Mouse (Mus musculus) C2C12 (cell line): ENCODE measurements around the gene Ilf3. TPM values are rescaled to one million over a fixed set of nuclear protein-coding genes. Genes with fewer than 3 reads are reported as not detected.
A peak's percentile ranks its signal among the peaks of the same experiment; 100 is the strongest.

ENCODE experiments used
- H3K27me3 ChIP-seq: one replicate; pipeline ENCODE4 v1.6.1; 2011; ENCODE audit not compliant: control insufficient read depth, insufficient read depth, insufficient read length
- H3K36me3 ChIP-seq: one replicate; pipeline ENCODE4 v1.6.1; 2011; ENCODE audit not compliant: control insufficient read depth, insufficient read depth
- H3K4me3 ChIP-seq: one replicate; pipeline ENCODE4 v1.5.1; 2011; ENCODE audit warnings: mild to moderate bottlenecking, control low read depth; ENCODE audit not compliant: poor library complexity, insufficient read depth, severe bottlenecking
- H3K79me2 ChIP-seq: one replicate; pipeline ENCODE4 v1.6.1; 2011; ENCODE audit not compliant: control insufficient read depth, insufficient read depth
- H3K79me3 ChIP-seq: one replicate; pipeline ENCODE4 v1.6.1; 2011; ENCODE audit warnings: low read depth, control low read depth
- H3ac ChIP-seq: one replicate; pipeline ENCODE3; 2011; ENCODE audit warnings: low read depth; ENCODE audit not compliant: control insufficient read depth, insufficient read length
- CEBPB ChIP-seq: IDR thresholded peaks from one replicate; pipeline ENCODE4 v1.6.1; 2011; ENCODE audit warnings: low read depth, mild to moderate bottlenecking, control low read depth, moderate library complexity
- CTCF ChIP-seq: IDR thresholded peaks from one replicate; pipeline ENCODE4 v1.5.1; 2011; ENCODE audit not compliant: control insufficient read depth, insufficient read depth, insufficient read length
- FOSL1 ChIP-seq: IDR thresholded peaks from one replicate; pipeline ENCODE4 v1.8.0; 2011; ENCODE audit warnings: mild to moderate bottlenecking, low read length; ENCODE audit not compliant: poor library complexity, insufficient read depth, severe bottlenecking
- MAX ChIP-seq: IDR thresholded peaks from one replicate; pipeline ENCODE4 v1.6.1; 2011; ENCODE audit warnings: mild to moderate bottlenecking, control low read depth
- MYOD1 ChIP-seq: IDR thresholded peaks from one replicate; pipeline ENCODE4 v1.6.1; 2011; ENCODE audit warnings: low read depth; ENCODE audit not compliant: control insufficient read depth, insufficient read length
- MYOG ChIP-seq: IDR thresholded peaks from one replicate; pipeline ENCODE4 v1.6.1; 2011; ENCODE audit not compliant: control insufficient read depth, insufficient read length; ENCODE audit errors: extremely low read depth
- USF1 ChIP-seq: IDR thresholded peaks from one replicate; pipeline ENCODE4 v1.6.1; 2011; ENCODE audit warnings: low read depth, mild to moderate bottlenecking, control low read depth, moderate library complexity
- polyA plus RNA-seq: library from polyadenylated mRNA; unstranded; fragments of >200 nt; fragmentation: generic; extraction: Trizol; gene quantifications from one replicate; pipeline ENCODE4 v1.2.1, GENCODE M21; 2012; ENCODE audit warnings: missing spikeins

Ilf3 gene
- polyA plus RNA-seq, 1 experiment: 66.6 TPM

- no peak overlapping the region for H3K4me3 ChIP-seq
These were observed 85.3 kb downstream of the Ilf3 start for GRCm38 (mm10) chr9:21453003-21453402.

DNA sequence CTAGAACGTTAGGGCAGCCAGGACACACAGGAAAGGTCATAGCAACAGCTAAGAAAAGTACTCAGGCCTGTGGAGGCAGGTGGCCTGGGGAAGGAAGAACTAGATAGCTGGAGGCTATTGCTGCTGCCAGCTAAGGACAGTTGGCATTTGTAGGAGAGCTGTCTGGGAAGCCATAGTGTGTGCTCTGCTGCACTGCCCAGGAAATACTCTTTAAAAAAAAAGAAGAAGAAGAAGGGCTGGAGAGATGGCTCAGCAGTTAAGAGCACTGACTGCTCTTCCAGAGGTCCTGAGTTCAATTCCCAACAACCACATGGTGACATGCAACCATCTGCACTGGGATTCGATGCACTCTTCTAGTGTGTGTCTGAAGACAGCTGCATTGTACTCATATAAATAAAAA, 85.8 kb downstream of the Ilf3 start:
- H3K36me3 ChIP-seq: peaks cover 7% of the 10 kb centered on the region
- TF ChIP-seq FOSL1 (no peak), CTCF (no peak), USF1 (no peak), MYOD1 (no peak), CEBPB (no peak), MYOG (no peak), MAX (no peak)
- no peak overlapping the region for H3ac ChIP-seq
- H3K79me3 ChIP-seq: peaks cover 17% of the 10 kb centered on the region
- no peak overlapping the region for H3K4me3 ChIP-seq
- H3K79me2 ChIP-seq: peaks cover 90% of the 10 kb centered on the region
- H3K27me3 ChIP-seq: no peaks in the 10 kb centered on the region

More at GRCm38 (mm10) chr9:21453003-21453402, 85.3 kb downstream of the Ilf3 start:
- no peak overlapping the region for H3ac ChIP-seq
- H3K79me2 ChIP-seq: peaks cover 90% of the 10 kb centered on the region
- no peaks in the 10 kb centered on the region for H3K27me3 ChIP-seq
- H3K79me3 ChIP-seq: peaks cover 18% of the 10 kb centered on the region
- H3K36me3 ChIP-seq: peaks cover 4% of the 10 kb centered on the region
- TF ChIP-seq MAX (peak; percentile 26), CEBPB (peak; percentile 58), FOSL1 (no peak)

DNA sequence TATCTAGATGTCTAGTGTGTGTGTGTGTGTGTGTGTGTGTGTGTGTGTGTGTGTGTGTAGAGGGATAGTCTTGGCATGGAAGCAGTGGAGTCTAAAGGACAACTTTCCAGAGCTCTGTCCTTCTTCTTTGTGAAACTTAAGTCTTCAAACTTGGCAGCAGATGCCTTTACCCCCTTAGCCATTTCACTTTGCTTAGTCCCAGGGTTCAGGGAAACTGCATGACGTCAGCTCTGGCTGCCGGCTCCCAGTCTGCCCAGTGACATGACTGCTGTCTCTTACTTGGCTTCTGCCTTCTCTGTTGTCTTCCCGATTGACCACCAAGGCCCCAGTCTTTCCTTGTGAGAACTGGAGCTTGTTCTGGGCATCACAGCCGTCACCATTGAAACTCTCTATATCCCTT, 86.9 kb downstream of the Ilf3 start:
- Histone ChIP-seq H3ac (no peak overlapping the region), H3K4me3 (no peak overlapping the region), H3K79me2 (peaks cover 90% of the 10 kb centered on the region), H3K27me3 (no peaks in the 10 kb centered on the region), H3K79me3 (peaks cover 14% of the 10 kb centered on the region), H3K36me3 (peaks cover 10% of the 10 kb centered on the region)
- TF ChIP-seq FOSL1 (no peak), MYOD1 (no peak), CTCF (no peak), MYOG (no peak), MAX (no peak), CEBPB (no peak), USF1 (no peak)

Other genes starting within 250 kb of the Ilf3 start
- 8.7 TPM for gene Tyk2, start 236.6 kb upstream of the Ilf3 start, polyA plus RNA-seq
- gene Cdc37, start 217.9 kb upstream of the Ilf3 start, polyA plus RNA-seq: 342 TPM
- gene Pde4a, start 202.2 kb upstream of the Ilf3 start, polyA plus RNA-seq: 7.4 TPM
- gene Keap1, start 128.5 kb upstream of the Ilf3 start, polyA plus RNA-seq: 41.5 TPM
- gene S1pr5, start 119.4 kb upstream of the Ilf3 start, polyA plus RNA-seq: 0.04 TPM
- gene Atg4d, start 102.6 kb upstream of the Ilf3 start, polyA plus RNA-seq: 33.7 TPM
- gene Kri1, start 79.9 kb upstream of the Ilf3 start, polyA plus RNA-seq: 29.3 TPM
- gene Cdkn2d, start 76.5 kb upstream of the Ilf3 start, polyA plus RNA-seq: 49.4 TPM
- not detected for gene Ap1m2, start 55.5 kb upstream of the Ilf3 start, polyA plus RNA-seq
- gene Slc44a2, start 47.2 kb upstream of the Ilf3 start, polyA plus RNA-seq: 221 TPM
- 61.7 TPM for gene Qtrt1, start 44.0 kb downstream of the Ilf3 start, polyA plus RNA-seq
- gene Dnm2, start 57.0 kb downstream of the Ilf3 start, polyA plus RNA-seq: 64.4 TPM
- 100 TPM for gene Tmed1, start 142.4 kb downstream of the Ilf3 start, polyA plus RNA-seq
- 0.19 TPM for gene AB124611, start 158.3 kb downstream of the Ilf3 start, polyA plus RNA-seq
- 69.9 TPM for gene Carm1, start 179.0 kb downstream of the Ilf3 start, polyA plus RNA-seq
- gene Timm29, start 224.9 kb downstream of the Ilf3 start, polyA plus RNA-seq: 20.8 TPM
- 12.5 TPM for gene Yipf2, start 225.0 kb downstream of the Ilf3 start, polyA plus RNA-seq
- 72.2 TPM for gene Smarca4, start 248.3 kb downstream of the Ilf3 start, polyA plus RNA-seq